Mouse (Mus musculus) liver, embryonic 12.5 days (tissue): Measurements from ENCODE around the gene Aqp9. TPM values are rescaled to one million over a fixed set of nuclear protein-coding genes. Genes with fewer than 3 reads are reported as not detected.
"Not testable (repeated sequence)": the region's sequence is repeated elsewhere in the genome, so short reads cannot be mapped to it uniquely, and the experiment has no call there.

ENCODE experiments used
- ATAC-seq: fragments of 200-750 bp; cut with Nextera tagmentation; 2 replicates; pipeline ENCODE4 v1.8.0; 2017; ENCODE audit warnings: moderate number of reproducible peaks, mild to moderate bottlenecking, moderate library complexity
- H3K27ac ChIP-seq: fragments of 300-500 bp; sonication (generic); 2 replicates; pipeline ENCODE4 v1.5.1; 2016; ENCODE audit warnings: mild to moderate bottlenecking
- H3K27me3 ChIP-seq: fragments of 300-500 bp; sonication (generic); replicated peaks from 2 replicates; pipeline ENCODE4 v1.6.1; 2016; ENCODE audit warnings: mild to moderate bottlenecking, moderate library complexity
- H3K36me3 ChIP-seq: fragments of 300-500 bp; sonication (generic); 2 replicates; pipeline ENCODE4 v1.6.1; 2016; ENCODE audit warnings: mild to moderate bottlenecking, moderate library complexity
- H3K4me1 ChIP-seq: fragments of 300-500 bp; sonication (generic); 2 replicates; pipeline ENCODE4 v1.6.1; 2016
- H3K4me2 ChIP-seq: fragments of 300-500 bp; sonication (generic); 2 replicates; pipeline ENCODE4 v1.6.1; 2016; ENCODE audit warnings: mild to moderate bottlenecking, moderate library complexity
- H3K4me3 ChIP-seq: fragments of 300-500 bp; sonication (generic); 2 replicates; pipeline ENCODE4 v1.5.1; 2016; ENCODE audit warnings: mild to moderate bottlenecking, moderate library complexity
- H3K9ac ChIP-seq: fragments of 300-500 bp; sonication (generic); 2 replicates; pipeline ENCODE4 v1.6.1; 2016; ENCODE audit warnings: mild to moderate bottlenecking, moderate library complexity
- H3K9me3 ChIP-seq: fragments of 300-500 bp; sonication (generic); replicated peaks from 2 replicates; pipeline ENCODE4 v1.6.1; 2016; ENCODE audit warnings: mild to moderate bottlenecking, moderate library complexity
- WGBS: fragments of 180-500 bp; shearing (Covaris S2); methylation state at CpG from one replicate; pipeline ENCODE4 v1.1.7; 2016; ENCODE audit not compliant: insufficient replicate concordance; 5-methylcytosine and 5-hydroxymethylcytosine counted together
- polyA plus RNA-seq: library from polyadenylated mRNA; unstranded; fragments of >200 nt; fragmentation: Nextera tagmentation; extraction: Ambion mirVana; gene quantifications from 2 replicates; pipeline ENCODE4 v1.2.1, GENCODE M21; 2016

Aqp9 gene
- polyA plus RNA-seq, 1 experiment from 2014 or later: 10.3 TPM

DNA sequence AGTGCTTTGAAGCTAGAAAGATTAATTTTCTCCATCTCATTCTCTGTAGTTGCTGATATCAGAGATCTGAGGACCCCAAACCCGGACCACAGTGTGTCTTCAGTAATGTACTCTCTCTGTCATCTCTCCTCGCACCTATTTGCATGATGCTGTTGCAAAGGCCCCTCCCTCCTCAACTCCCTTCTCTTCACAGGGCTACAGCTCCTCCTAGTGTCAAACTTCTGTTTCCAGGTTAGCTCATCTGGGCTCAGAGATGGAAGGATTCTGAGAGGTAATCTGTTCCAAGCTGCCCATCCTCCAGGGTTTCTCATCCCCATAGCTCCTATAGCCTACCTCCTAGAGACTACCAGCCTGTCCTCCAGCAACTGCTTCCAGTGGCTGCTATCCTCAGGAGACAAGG lies 42.3 kb downstream of the Aqp9 start:
- H3K4me1 ChIP-seq: no peaks in the 10 kb centered on the region; the same call in 1 of the 2 replicates
- H3K9me3 ChIP-seq: no peaks in the 10 kb centered on the region
- H3K4me2 ChIP-seq: no peak overlapping the region
- no peak overlapping the region for H3K9ac ChIP-seq
- peaks cover 9% of the 10 kb centered on the region for H3K36me3 ChIP-seq
- no peak overlapping the region for H3K4me3 ChIP-seq
- peaks cover 5% of the 10 kb centered on the region; the same call in 1 of the 2 replicates for H3K27me3 ChIP-seq
- no peak overlapping the region for H3K27ac ChIP-seq
- no peak for ATAC-seq
- 38% methylated on average over 2 of the region's 2 CpGs for WGBS

GRCm38 (mm10) chr9:71123095-71123494 lies 45.4 kb downstream of the Aqp9 start:
- not testable (repeated sequence) for H3K4me3 ChIP-seq, H3K9me3 ChIP-seq, H3K36me3 ChIP-seq, H3K4me1 ChIP-seq, H3K4me2 ChIP-seq, H3K27me3 ChIP-seq, H3K9ac ChIP-seq, ATAC-seq, H3K27ac ChIP-seq
- 81% methylated on average over 7 of the region's 8 CpGs for WGBS

GRCm38 (mm10) chr9:71120924-71121323 lies 47.6 kb downstream of the Aqp9 start:
- no peaks in the 10 kb centered on the region for H3K4me1 ChIP-seq
- H3K36me3 ChIP-seq: peaks cover 9% of the 10 kb centered on the region
- peaks cover 5% of the 10 kb centered on the region; the same call in 1 of the 2 replicates for H3K27me3 ChIP-seq
- H3K9me3 ChIP-seq: no peaks in the 10 kb centered on the region
- no peak overlapping the region for H3K4me2 ChIP-seq
- H3K4me3 ChIP-seq: no peak overlapping the region
- H3K9ac ChIP-seq: no peak overlapping the region
- no peak for ATAC-seq
- WGBS: 71% methylated on average over 9 of the region's 9 CpGs
- H3K27ac ChIP-seq: no peak overlapping the region

DNA sequence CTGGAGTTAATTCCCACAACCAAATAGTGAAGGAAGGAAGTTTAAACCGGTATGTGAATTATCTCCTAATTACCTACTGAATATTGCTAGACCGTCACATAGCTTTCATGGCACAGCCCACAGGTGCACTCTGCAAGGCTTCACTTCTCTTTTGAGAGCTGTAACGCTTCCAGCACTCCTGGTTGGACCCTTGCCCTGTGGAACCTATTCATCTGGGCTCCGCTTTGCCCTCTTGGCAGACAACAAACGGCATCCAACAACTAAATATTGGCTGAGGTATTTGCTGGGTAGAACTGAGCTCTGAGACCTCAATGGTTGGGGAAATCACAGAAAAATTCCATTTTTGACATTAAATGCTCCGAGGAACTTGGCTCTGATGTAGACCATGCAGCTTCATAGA lies 55.3 kb downstream of the Aqp9 start:
- ATAC-seq: no peak

DNA sequence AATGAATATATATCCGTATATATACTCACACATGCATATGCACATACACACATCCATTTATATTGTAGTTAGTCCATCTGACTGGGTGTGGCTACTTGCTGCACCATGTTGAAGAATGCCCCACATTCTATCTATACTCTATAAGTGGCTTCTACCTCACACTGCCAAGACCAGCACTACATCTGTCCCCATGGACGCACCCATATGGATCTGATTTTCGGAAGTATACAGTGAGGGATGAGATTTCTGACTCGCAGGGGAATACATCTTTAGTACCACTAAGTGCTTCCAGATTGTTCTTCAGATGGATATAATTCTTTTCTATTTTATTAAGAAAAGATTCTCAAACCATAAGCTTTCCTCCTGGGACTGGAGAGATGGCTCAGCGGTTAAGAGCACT lies 65.0 kb downstream of the Aqp9 start:
- no peaks in the 10 kb centered on the region for H3K36me3 ChIP-seq
- H3K27ac ChIP-seq: no peak overlapping the region
- no peak overlapping the region for H3K4me3 ChIP-seq
- no peaks in the 10 kb centered on the region for H3K9me3 ChIP-seq
- no peaks in the 10 kb centered on the region for H3K27me3 ChIP-seq
- H3K4me2 ChIP-seq: no peak overlapping the region
- no peak overlapping the region for H3K9ac ChIP-seq
- ATAC-seq: no peak
- no peaks in the 10 kb centered on the region for H3K4me1 ChIP-seq
- WGBS: 77% methylated on average over 5 of the region's 5 CpGs

More for the DNA sequence above, 55.3 kb downstream of the Aqp9 start:
- WGBS: 74% methylated on average over 6 of the region's 6 CpGs
- Histone ChIP-seq H3K4me3 (no peak overlapping the region), H3K9me3 (no peaks in the 10 kb centered on the region), H3K9ac (no peak overlapping the region), H3K27me3 (no peaks in the 10 kb centered on the region), H3K4me2 (no peak overlapping the region), H3K36me3 (no peaks in the 10 kb centered on the region), H3K4me1 (no peaks in the 10 kb centered on the region), H3K27ac (no peak overlapping the region)

DNA sequence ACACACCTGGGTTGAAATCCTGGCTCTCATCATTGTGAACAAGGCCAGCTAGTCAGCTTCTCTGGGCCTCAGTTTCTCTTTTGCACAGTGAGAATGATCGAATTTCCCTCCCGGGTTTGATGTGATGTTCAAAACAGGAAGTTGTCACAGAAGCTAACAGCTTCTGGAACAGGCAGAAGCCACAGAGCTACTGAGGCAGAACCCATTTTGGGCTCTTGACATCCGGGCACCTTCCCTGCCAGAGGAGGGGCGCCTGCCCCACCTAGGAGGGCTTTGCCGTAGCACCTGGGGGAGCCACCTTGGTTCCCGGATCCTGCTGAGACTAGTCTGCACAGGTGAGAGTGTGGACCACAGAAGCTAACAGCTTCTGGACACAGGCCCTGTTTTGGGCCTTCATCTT lies 74.4 kb downstream of the Aqp9 start:
- Histone ChIP-seq H3K4me1 (no peaks in the 10 kb centered on the region), H3K36me3 (no peaks in the 10 kb centered on the region), H3K9me3 (no peaks in the 10 kb centered on the region), H3K4me3 (no peak overlapping the region), H3K9ac (no peak overlapping the region), H3K27ac (no peak overlapping the region), H3K4me2 (no peak overlapping the region), H3K27me3 (no peaks in the 10 kb centered on the region)
- 61% methylated on average over 6 of the region's 6 CpGs for WGBS
- ATAC-seq: no peak

- Histone ChIP-seq H3K9me3 (no peaks in the 10 kb centered on the region), H3K9ac (no peak overlapping the region), H3K4me2 (no peak overlapping the region), H3K27me3 (no peaks in the 10 kb centered on the region), H3K36me3 (no peaks in the 10 kb centered on the region), H3K4me1 (no peaks in the 10 kb centered on the region), H3K4me3 (no peak overlapping the region), H3K27ac (no peak overlapping the region)
- 69% methylated on average over 5 of the region's 5 CpGs for WGBS
- ATAC-seq: no peak
Measured at GRCm38 (mm10) chr9:71092038-71092437, 76.4 kb downstream of the Aqp9 start.

GRCm38 (mm10) chr9:71079201-71079600 lies 89.3 kb downstream of the Aqp9 start:
- WGBS: 47% methylated on average over 7 of the region's 7 CpGs

GRCm38 (mm10) chr9:71077251-71077825 lies 91.1 kb downstream of the Aqp9 start:
- Histone ChIP-seq H3K36me3 (no peaks in the 10 kb centered on the region), H3K4me3 (no peak overlapping the region), H3K27me3 (no peaks in the 10 kb centered on the region), H3K4me1 (no peaks in the 10 kb centered on the region), H3K27ac (no peak overlapping the region), H3K4me2 (no peak overlapping the region), H3K9ac (no peak overlapping the region), H3K9me3 (no peaks in the 10 kb centered on the region)
- WGBS: 68% methylated on average over 5 of the region's 5 CpGs
- no peak for ATAC-seq

More at GRCm38 (mm10) chr9:71079201-71079600, 89.3 kb downstream of the Aqp9 start:
- ATAC-seq: no peak
- Histone ChIP-seq H3K9ac (no peak overlapping the region), H3K27ac (no peak overlapping the region), H3K4me2 (no peak overlapping the region), H3K36me3 (no peaks in the 10 kb centered on the region), H3K9me3 (no peaks in the 10 kb centered on the region), H3K4me1 (no peaks in the 10 kb centered on the region), H3K4me3 (no peak overlapping the region), H3K27me3 (no peaks in the 10 kb centered on the region)

DNA sequence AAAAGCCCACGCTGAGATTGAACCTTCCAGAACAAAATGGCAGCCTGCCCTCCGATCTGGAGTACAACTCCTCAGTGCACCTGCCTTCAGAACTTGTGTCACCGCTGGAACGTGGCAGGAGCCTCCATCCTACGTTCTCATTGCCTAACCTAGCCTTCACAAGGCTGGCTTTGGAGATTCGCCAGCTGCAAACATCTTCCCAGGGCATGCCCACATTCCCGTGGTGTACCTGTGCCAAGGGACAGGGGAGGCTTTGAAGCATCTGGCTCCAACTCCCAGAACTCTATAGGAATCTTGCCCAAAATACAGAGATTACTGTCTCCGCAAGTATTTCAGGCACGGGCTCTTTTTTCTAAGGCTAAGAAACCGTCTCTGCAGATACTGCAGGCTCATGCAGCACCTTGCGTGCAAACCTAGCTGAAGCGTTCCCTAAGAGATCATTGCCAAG lies 92.3 kb downstream of the Aqp9 start:
- no peaks in the 10 kb centered on the region for H3K4me1 ChIP-seq
- H3K27ac ChIP-seq: no peak overlapping the region
- H3K27me3 ChIP-seq: no peaks in the 10 kb centered on the region
- 68% methylated on average over 12 of the region's 12 CpGs for WGBS
- H3K9ac ChIP-seq: no peak overlapping the region
- H3K36me3 ChIP-seq: no peaks in the 10 kb centered on the region
- ATAC-seq: no peak
- H3K4me3 ChIP-seq: no peak overlapping the region
- H3K4me2 ChIP-seq: no peak overlapping the region
- H3K9me3 ChIP-seq: no peaks in the 10 kb centered on the region

GRCm38 (mm10) chr9:71073831-71074230 lies 94.7 kb downstream of the Aqp9 start:
- Histone ChIP-seq H3K27ac (no peak overlapping the region), H3K9ac (no peak overlapping the region), H3K4me1 (no peaks in the 10 kb centered on the region), H3K4me2 (no peak overlapping the region), H3K9me3 (no peaks in the 10 kb centered on the region), H3K36me3 (no peaks in the 10 kb centered on the region), H3K4me3 (no peak overlapping the region), H3K27me3 (no peaks in the 10 kb centered on the region)
- 45% methylated on average over 4 of the region's 4 CpGs for WGBS
- no peak for ATAC-seq

DNA sequence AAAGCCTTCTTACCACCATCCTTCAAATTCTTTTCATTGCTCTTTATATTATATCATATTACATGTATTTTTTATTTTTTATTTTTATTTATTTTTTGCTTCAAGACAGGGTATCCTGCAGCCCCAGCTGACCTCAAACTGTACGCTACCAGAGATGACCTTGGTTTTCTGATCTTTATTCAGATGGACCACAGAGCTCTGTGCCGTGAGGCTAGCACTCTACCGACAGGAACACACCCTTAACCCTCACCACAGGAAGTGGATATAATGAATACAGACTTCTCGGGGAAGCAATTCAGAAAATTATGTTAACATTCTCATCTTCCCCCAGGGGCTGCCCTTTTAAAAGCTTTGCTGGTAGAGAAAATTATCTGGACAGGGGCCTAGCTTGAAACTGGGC lies 95.4 kb downstream of the Aqp9 start:
- 28% methylated on average over 4 of the region's 4 CpGs for WGBS
- no peak for ATAC-seq
- Histone ChIP-seq H3K4me3 (no peak overlapping the region), H3K27ac (no peak overlapping the region), H3K9me3 (no peaks in the 10 kb centered on the region), H3K4me1 (no peaks in the 10 kb centered on the region), H3K4me2 (no peak overlapping the region), H3K36me3 (no peaks in the 10 kb centered on the region), H3K9ac (no peak overlapping the region), H3K27me3 (no peaks in the 10 kb centered on the region)

DNA sequence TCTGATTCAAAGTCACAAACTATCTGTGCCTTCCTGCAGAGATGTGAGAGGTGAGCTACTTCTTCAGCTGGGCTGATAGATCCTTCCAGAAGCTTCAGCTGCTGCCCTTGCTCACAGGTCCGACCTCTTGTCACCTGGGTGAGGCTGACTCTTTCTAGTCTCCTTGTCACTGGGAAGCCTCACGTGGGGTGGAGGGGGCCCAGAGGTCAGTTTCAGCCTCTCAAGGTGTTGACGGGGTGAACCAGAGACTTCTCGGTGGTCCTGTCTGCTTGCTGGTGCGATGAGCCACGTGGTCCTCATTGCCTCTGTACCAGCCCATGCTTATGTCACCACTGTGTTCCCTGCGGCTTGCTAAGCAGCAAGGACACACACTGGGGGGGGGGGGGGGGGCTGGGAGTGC lies 96.0 kb downstream of the Aqp9 start:
- Histone ChIP-seq H3K4me3 (no peak overlapping the region), H3K9ac (no peak overlapping the region), H3K27ac (no peak overlapping the region), H3K27me3 (no peaks in the 10 kb centered on the region), H3K36me3 (no peaks in the 10 kb centered on the region), H3K4me1 (no peaks in the 10 kb centered on the region), H3K4me2 (no peak overlapping the region), H3K9me3 (no peaks in the 10 kb centered on the region)
- ATAC-seq: no peak
- 65% methylated on average over 7 of the region's 7 CpGs for WGBS
